Mouse (Mus musculus) ES-E14 (cell line): ENCODE data around the gene Actr10. TPM values are rescaled to one million over a fixed set of nuclear protein-coding genes. Genes with fewer than 3 reads are reported as not detected.
A peak's percentile ranks its signal among the peaks of the same experiment; 100 is the strongest.

Experiments used
- DNase-seq: peaks from one replicate; pipeline ENCODE4 v3.0.0-alpha.2; 2013; ENCODE audit warnings: low read depth, low spot score
- H3K27ac ChIP-seq: 2 replicates; pipeline ENCODE4 v1.5.1; 2012; ENCODE audit warnings: low read depth, mild to moderate bottlenecking, low read length, moderate library complexity, mixed read lengths; ENCODE audit not compliant: poor library complexity, insufficient read depth, severe bottlenecking
- H3K36me3 ChIP-seq: 2 replicates; pipeline ENCODE4 v1.6.1; 2012; ENCODE audit warnings: mild to moderate bottlenecking, low read length, moderate library complexity, mixed read lengths; ENCODE audit not compliant: control insufficient read depth, poor library complexity, insufficient read depth, severe bottlenecking
- H3K4me1 ChIP-seq, 2 experiments: fragments of 150-350 bp in 1 of 2; sonication (generic) in 1 of 2; 2 replicates each; pipeline ENCODE4 v1.6.1; 2012; ENCODE audit warnings: low read length in 2 of 2, mild to moderate bottlenecking in 1 of 2, mixed read lengths in 1 of 2; ENCODE audit not compliant: control insufficient read depth in 2 of 2, insufficient read depth in 2 of 2, poor library complexity in 1 of 2
- H3K4me3 ChIP-seq, 2 experiments: fragments of 150-350 bp in 1 of 2; sonication (generic) in 1 of 2; 2 replicates each; pipeline ENCODE4 v1.5.1; 2012; ENCODE audit warnings: low read length in 2 of 2, low read depth in 1 of 2, mild to moderate bottlenecking in 1 of 2, mixed read lengths in 1 of 2; ENCODE audit not compliant: insufficient read depth in 1 of 2, poor library complexity in 1 of 2, severe bottlenecking in 1 of 2
- H3K9ac ChIP-seq: 2 replicates; pipeline ENCODE4 v1.6.1; 2012; ENCODE audit warnings: low read depth, mild to moderate bottlenecking, low read length, mixed read lengths; ENCODE audit not compliant: poor library complexity, insufficient read depth, severe bottlenecking
- H3K9me3 ChIP-seq: fragments of 150-350 bp; sonication (generic); 2 replicates; pipeline ENCODE4 v1.6.1; 2012; ENCODE audit warnings: low read depth, mild to moderate bottlenecking, low read length; ENCODE audit not compliant: control insufficient read depth, insufficient read depth
- CHD2 ChIP-seq: IDR thresholded peaks from 2 replicates; pipeline ENCODE4 v1.6.1; 2014; ENCODE audit warnings: mild to moderate bottlenecking, low read depth, low read length, inconsistent platforms
- HCFC1 ChIP-seq: IDR thresholded peaks from 2 replicates; pipeline ENCODE4 v1.6.1; 2012; ENCODE audit warnings: low read length, inconsistent platforms, borderline replicate concordance; ENCODE audit not compliant: insufficient read depth
- MAFK ChIP-seq: IDR thresholded peaks from 2 replicates; pipeline ENCODE4 v1.6.1; 2014; ENCODE audit warnings: mild to moderate bottlenecking, low read depth, low read length, inconsistent platforms; ENCODE audit not compliant: insufficient read depth
- ZC3H11A ChIP-seq: IDR thresholded peaks from 2 replicates; pipeline ENCODE4 v1.6.1; 2012; ENCODE audit warnings: low read depth, mild to moderate bottlenecking, inconsistent platforms, low read length, borderline replicate concordance
- ZNF384 ChIP-seq: IDR thresholded peaks from 2 replicates; pipeline ENCODE4 v1.6.1; 2012; ENCODE audit warnings: low read depth, low read length, inconsistent platforms
- in situ Hi-C, 2 experiments: fragments of 600-800 bp; cut with MboI; formaldehyde crosslinking; loops; one replicate each; pipeline ENCODE4 v1.15.1; 2025; ENCODE audit warnings: low sequenced_read_pairs in 2 of 2, inconsistent platforms in 1 of 2; ENCODE audit not compliant: unreplicated experiment in 2 of 2
- total RNA-seq: library from RNA; depleted of rRNA; stranded (reverse); fragments of 300-350 nt; gene quantifications from 2 replicates; pipeline ENCODE4 v1.2.3, GENCODE M21; 2012

Actr10 gene
- total RNA-seq, 1 experiment, result 86.2 TPM

- in situ Hi-C loops, result no loop called here
- no peak for DNase-seq
- TF ChIP-seq ZNF384, result no peak; the same call in 1 of the 2 replicates
- no peak for TF ChIP-seq ZC3H11A
- no peak for TF ChIP-seq HCFC1
- TF ChIP-seq CHD2, result no peak
- no peak for TF ChIP-seq MAFK
- H3K4me1 ChIP-seq, result peaks cover 0 to 4% of the 10 kb centered on the region in 2 experiments; a peak in 1 of 4 replicates
- no peak overlapping the region for H3K27ac ChIP-seq
- no peaks in the 10 kb centered on the region for H3K9me3 ChIP-seq
- no peak overlapping the region; the same call in 1 of the 2 replicates for H3K9ac ChIP-seq
- H3K36me3 ChIP-seq, result no peaks in the 10 kb centered on the region; the same call in 1 of the 2 replicates
- peak overlapping the region; percentile 5 to 100; a peak in 3 of 4 replicates for H3K4me3 ChIP-seq
Measured at GRCm38 (mm10) chr12:70973831-70974230, 36.2 kb downstream of the Actr10 start.

GRCm38 (mm10) chr12:70974441-70975266 is 37.0 kb downstream of the Actr10 start, which contains the start of gene Psma3:
TSS of gene Psma3 (plus strand) at chr12:70974621.
- DNase-seq, result peak; percentile 92
- H3K27ac ChIP-seq, result peak within 1 kb of the TSS; percentile 87
- H3K4me3 ChIP-seq, result peak within 1 kb of the TSS; percentile 86 to 100
- H3K9me3 ChIP-seq, result no peaks in the 10 kb centered on the region
- H3K36me3 ChIP-seq, result peaks cover 5% of the 10 kb centered on the region
- H3K9ac ChIP-seq, result peak within 1 kb of the TSS; percentile 94
- peaks cover 0 to 4% of the 10 kb centered on the region in 2 experiments; a peak in 1 of 4 replicates for H3K4me1 ChIP-seq
- TF ChIP-seq MAFK (peak; percentile 62; the same call in 1 of the 2 replicates), ZNF384 (peak; percentile 99), HCFC1 (peak; percentile 72; the same call in 1 of the 2 replicates), ZC3H11A (no peak), CHD2 (no peak)
- in situ Hi-C loops, result no loop called here

- peaks cover 0 to 4% of the 10 kb centered on the region in 2 experiments; a peak in 1 of 4 replicates for H3K4me1 ChIP-seq
- no peak for TF ChIP-seq CHD2
- TF ChIP-seq HCFC1, result no peak
- no peak for TF ChIP-seq ZC3H11A
- TF ChIP-seq ZNF384, result no peak
- no peak for TF ChIP-seq MAFK
- peaks cover 5% of the 10 kb centered on the region for H3K36me3 ChIP-seq
- in situ Hi-C loops, result no loop called here
- peak overlapping the region; percentile 94 for H3K9ac ChIP-seq
- no peak overlapping the region; the same call in 1 of the 2 replicates for H3K27ac ChIP-seq
- H3K9me3 ChIP-seq, result no peaks in the 10 kb centered on the region
- DNase-seq, result no peak
- H3K4me3 ChIP-seq, result peak overlapping the region; percentile 86 to 100
Measured at GRCm38 (mm10) chr12:70975406-70975805, 37.7 kb downstream of the Actr10 start.

- in situ Hi-C loops, result no loop called here
- Histone ChIP-seq H3K36me3 (peaks cover 7% of the 10 kb centered on the region), H3K27ac (no peak overlapping the region; the same call in 1 of the 2 replicates), H3K4me3 (peak overlapping the region; percentile 86 to 100), H3K9ac (peak overlapping the region; percentile 65; the same call in 1 of the 2 replicates), H3K9me3 (no peaks in the 10 kb centered on the region), H3K4me1 (peaks cover 0 to 4% of the 10 kb centered on the region in 2 experiments; a peak in 1 of 4 replicates)
- TF ChIP-seq ZNF384, result no peak
- TF ChIP-seq HCFC1, result no peak
- no peak for TF ChIP-seq ZC3H11A
- no peak for TF ChIP-seq CHD2
- TF ChIP-seq MAFK, result no peak
- DNase-seq, result no peak
Measured at GRCm38 (mm10) chr12:70975891-70976290, 38.2 kb downstream of the Actr10 start.
